Mouse (Mus musculus): ENCODE measurements around the gene Baz2a. TPM values are rescaled to one million over a fixed set of nuclear protein-coding genes. Genes with fewer than 3 reads are reported as not detected.

Baz2a gene
- 18.2 TPM for polyA plus RNA-seq (2014; fragmentation: Illumina TruSeq; extraction: RNeasy Lipid Tissue Mini Kit (QIAGEN cat#74804); ENCODE audit: low read depth, low replicate concordance)

DNA sequence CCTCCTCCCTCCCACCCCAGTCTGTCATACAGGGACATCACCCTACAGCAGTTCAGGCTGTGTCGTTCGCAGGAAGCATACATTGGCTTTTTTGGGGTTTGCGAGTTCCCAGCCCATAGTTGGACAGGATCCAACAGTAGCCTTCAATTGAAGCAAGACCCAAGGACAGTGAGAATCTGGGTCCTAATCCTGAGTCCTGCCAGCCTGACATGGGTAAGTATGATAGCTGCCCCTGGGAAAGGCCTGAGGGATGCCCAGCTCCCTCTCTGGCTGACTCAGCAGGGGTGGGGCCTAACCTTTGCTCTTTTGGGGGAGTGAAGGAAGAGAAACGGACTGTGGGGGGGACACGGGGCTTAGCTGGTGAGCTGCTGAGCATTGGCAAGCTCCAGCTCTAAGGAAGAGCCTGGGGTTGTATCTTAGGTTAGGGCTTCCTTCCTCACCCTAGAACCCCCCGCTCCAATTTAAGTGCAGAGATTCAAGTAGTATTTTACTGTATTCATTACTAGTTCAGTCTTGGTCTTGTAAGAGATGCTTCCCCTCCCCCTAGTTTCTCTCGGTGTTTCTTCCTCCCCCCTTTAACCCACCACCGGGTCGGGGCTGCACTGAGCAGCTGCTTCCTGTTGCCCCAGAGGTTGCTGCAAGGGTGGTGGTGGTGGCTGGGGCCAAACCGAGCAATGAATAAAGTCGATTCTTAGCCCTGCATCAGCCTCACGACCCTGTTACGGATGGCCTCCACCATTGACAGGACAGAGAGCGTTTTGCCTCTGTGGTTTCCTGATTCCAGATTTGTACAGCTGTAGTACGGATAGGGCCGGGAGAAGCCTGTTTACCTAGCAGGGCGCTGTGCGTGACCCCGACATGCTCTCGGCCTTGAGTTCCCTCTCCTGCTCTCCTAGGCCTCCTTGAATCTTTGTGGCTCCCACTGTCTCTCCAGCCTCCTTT, at the start of gene Baz2a:
TSS of gene Baz2a (plus strand) at position 14 of the 942 bp plus-strand sequence.

DNA sequence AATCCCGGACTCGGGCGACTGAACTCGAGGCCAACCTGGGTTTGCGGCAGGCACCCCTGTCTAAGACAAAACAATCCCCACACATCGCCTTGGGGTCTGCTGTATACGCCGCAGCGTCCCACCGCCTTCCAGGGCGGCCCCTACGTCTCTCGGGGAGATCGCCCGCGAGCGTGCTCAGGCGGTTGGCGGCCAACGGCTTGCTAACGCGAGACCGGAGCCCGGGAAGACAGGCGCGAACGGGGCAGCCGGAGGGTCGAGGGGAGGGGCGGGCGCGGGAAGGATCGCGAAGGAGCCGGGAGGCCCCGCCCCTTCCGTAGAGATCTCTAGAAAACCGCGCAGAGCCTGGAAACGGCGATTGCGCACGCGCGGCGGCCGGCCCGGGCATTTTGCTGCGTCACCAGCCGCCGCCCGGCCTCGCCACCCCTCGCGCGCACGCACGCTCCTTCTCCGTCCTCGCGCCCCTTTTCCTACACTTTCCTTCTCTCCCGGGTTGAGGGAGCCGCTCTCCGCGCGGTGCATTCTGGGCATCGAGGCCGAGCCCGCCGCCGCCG, 32.7 kb upstream of the Baz2a start, which contains the start of gene Ptges3:
TSS of gene Ptges3 (plus strand) at position 354 of the 551 bp plus-strand sequence.

DNA sequence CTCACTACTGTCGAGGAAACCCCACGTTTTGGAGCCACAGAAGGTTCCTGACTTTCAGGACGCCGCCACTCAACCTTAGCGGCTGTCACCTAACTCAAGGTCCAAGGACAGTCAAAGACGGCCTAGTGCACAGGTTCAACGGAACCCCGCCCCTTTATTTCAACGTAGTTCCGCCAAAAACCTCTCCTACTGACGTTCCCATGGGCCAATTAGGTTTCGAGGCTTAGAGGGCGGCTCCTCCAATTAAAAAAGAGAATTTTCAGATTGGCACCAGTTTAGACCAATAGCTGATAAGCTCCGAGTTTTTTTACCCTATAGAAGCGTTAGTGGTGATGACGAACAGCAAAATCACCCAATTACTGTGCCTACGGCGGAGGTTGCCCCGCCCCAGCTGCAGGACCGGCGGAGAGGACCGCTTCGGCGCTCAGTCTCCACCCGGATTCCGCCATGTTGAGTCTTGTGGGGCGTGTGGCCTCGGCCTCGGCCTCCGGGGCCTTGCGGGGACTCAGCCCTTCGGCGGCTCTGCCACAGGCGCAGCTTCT, 8.4 kb upstream of the Baz2a start, which contains the start of gene Atp5b:
TSS of gene Atp5b (plus strand) at position 394 of the 542 bp plus-strand sequence.

Other genes starting within 250 kb of the Baz2a start
- gene Rdh19, start 241.6 kb upstream of the Baz2a start, polyA plus RNA-seq (2014; fragmentation: Illumina TruSeq; extraction: RNeasy Lipid Tissue Mini Kit (QIAGEN cat#74804); ENCODE audit: low read depth, low replicate concordance): not detected
- gene Rdh16f2, start 225.1 kb upstream of the Baz2a start, polyA plus RNA-seq (2014; fragmentation: Illumina TruSeq; extraction: RNeasy Lipid Tissue Mini Kit (QIAGEN cat#74804); ENCODE audit: low read depth, low replicate concordance): not detected
- 0.63 TPM for gene Rdh7, start 202.8 kb upstream of the Baz2a start, polyA plus RNA-seq (2014; fragmentation: Illumina TruSeq; extraction: RNeasy Lipid Tissue Mini Kit (QIAGEN cat#74804); ENCODE audit: low read depth, low replicate concordance)
- not detected for gene Sdr9c7, start 193.1 kb upstream of the Baz2a start, polyA plus RNA-seq (2014; fragmentation: Illumina TruSeq; extraction: RNeasy Lipid Tissue Mini Kit (QIAGEN cat#74804); ENCODE audit: low read depth, low replicate concordance)
- not detected for gene Hsd17b6, start 84.0 kb upstream of the Baz2a start, polyA plus RNA-seq (2014; fragmentation: Illumina TruSeq; extraction: RNeasy Lipid Tissue Mini Kit (QIAGEN cat#74804); ENCODE audit: low read depth, low replicate concordance)
- gene Prim1, start 76.4 kb upstream of the Baz2a start, polyA plus RNA-seq (2014; fragmentation: Illumina TruSeq; extraction: RNeasy Lipid Tissue Mini Kit (QIAGEN cat#74804); ENCODE audit: low read depth, low replicate concordance): 3.7 TPM
- gene Naca, start 56.0 kb upstream of the Baz2a start, polyA plus RNA-seq (2014; fragmentation: Illumina TruSeq; extraction: RNeasy Lipid Tissue Mini Kit (QIAGEN cat#74804); ENCODE audit: low read depth, low replicate concordance): 662 TPM
- 93.0 TPM for gene Ptges3, start 32.6 kb upstream of the Baz2a start, polyA plus RNA-seq (2014; fragmentation: Illumina TruSeq; extraction: RNeasy Lipid Tissue Mini Kit (QIAGEN cat#74804); ENCODE audit: low read depth, low replicate concordance)
- gene Atp5b, start 8.3 kb upstream of the Baz2a start, polyA plus RNA-seq (2014; fragmentation: Illumina TruSeq; extraction: RNeasy Lipid Tissue Mini Kit (QIAGEN cat#74804); ENCODE audit: low read depth, low replicate concordance): 7,621 TPM
- 72.7 TPM for gene Rbms2, start 88.7 kb downstream of the Baz2a start, polyA plus RNA-seq (2014; fragmentation: Illumina TruSeq; extraction: RNeasy Lipid Tissue Mini Kit (QIAGEN cat#74804); ENCODE audit: low read depth, low replicate concordance)
- 1.4 TPM for gene Gls2, start 102.9 kb downstream of the Baz2a start, polyA plus RNA-seq (2014; fragmentation: Illumina TruSeq; extraction: RNeasy Lipid Tissue Mini Kit (QIAGEN cat#74804); ENCODE audit: low read depth, low replicate concordance)
- gene Spryd4, start 120.2 kb downstream of the Baz2a start, polyA plus RNA-seq (2014; fragmentation: Illumina TruSeq; extraction: RNeasy Lipid Tissue Mini Kit (QIAGEN cat#74804); ENCODE audit: low read depth, low replicate concordance): 36.7 TPM
- not detected for gene Mip, start 134.3 kb downstream of the Baz2a start, polyA plus RNA-seq (2014; fragmentation: Illumina TruSeq; extraction: RNeasy Lipid Tissue Mini Kit (QIAGEN cat#74804); ENCODE audit: low read depth, low replicate concordance)
- 14.8 TPM for gene Timeless, start 140.5 kb downstream of the Baz2a start, polyA plus RNA-seq (2014; fragmentation: Illumina TruSeq; extraction: RNeasy Lipid Tissue Mini Kit (QIAGEN cat#74804); ENCODE audit: low read depth, low replicate concordance)
- gene Apon, start 162.5 kb downstream of the Baz2a start, polyA plus RNA-seq (2014; fragmentation: Illumina TruSeq; extraction: RNeasy Lipid Tissue Mini Kit (QIAGEN cat#74804); ENCODE audit: low read depth, low replicate concordance): not detected
- 0.73 TPM for gene Apof, start 177.1 kb downstream of the Baz2a start, polyA plus RNA-seq (2014; fragmentation: Illumina TruSeq; extraction: RNeasy Lipid Tissue Mini Kit (QIAGEN cat#74804); ENCODE audit: low read depth, low replicate concordance)
- gene Stat2, start 179.0 kb downstream of the Baz2a start, polyA plus RNA-seq (2014; fragmentation: Illumina TruSeq; extraction: RNeasy Lipid Tissue Mini Kit (QIAGEN cat#74804); ENCODE audit: low read depth, low replicate concordance): 13.2 TPM
- not detected for gene Il23a, start 207.2 kb downstream of the Baz2a start, polyA plus RNA-seq (2014; fragmentation: Illumina TruSeq; extraction: RNeasy Lipid Tissue Mini Kit (QIAGEN cat#74804); ENCODE audit: low read depth, low replicate concordance)
- 14.4 TPM for gene Pan2, start 211.8 kb downstream of the Baz2a start, polyA plus RNA-seq (2014; fragmentation: Illumina TruSeq; extraction: RNeasy Lipid Tissue Mini Kit (QIAGEN cat#74804); ENCODE audit: low read depth, low replicate concordance)
- 64.0 TPM for gene Cnpy2, start 230.9 kb downstream of the Baz2a start, polyA plus RNA-seq (2014; fragmentation: Illumina TruSeq; extraction: RNeasy Lipid Tissue Mini Kit (QIAGEN cat#74804); ENCODE audit: low read depth, low replicate concordance)
- gene Cs, start 246.2 kb downstream of the Baz2a start, polyA plus RNA-seq (2014; fragmentation: Illumina TruSeq; extraction: RNeasy Lipid Tissue Mini Kit (QIAGEN cat#74804); ENCODE audit: low read depth, low replicate concordance): 1,135 TPM

All from heart, adult 10 weeks (tissue).